Mouse (Mus musculus): ENCODE measurements at regions not wholly inside any gene's neighbourhood (a gene's known extent, or its start where the extent isn't known, plus 50 kb on each side); places are given as distances from the start of the nearest gene placed in this dataset.
A peak's percentile ranks its signal among the peaks of the same experiment; 100 is the strongest.
"Not testable (repeated sequence)": the region's sequence is repeated elsewhere in the genome, so short reads cannot be mapped to it uniquely, and the experiment has no call there.

DNA sequence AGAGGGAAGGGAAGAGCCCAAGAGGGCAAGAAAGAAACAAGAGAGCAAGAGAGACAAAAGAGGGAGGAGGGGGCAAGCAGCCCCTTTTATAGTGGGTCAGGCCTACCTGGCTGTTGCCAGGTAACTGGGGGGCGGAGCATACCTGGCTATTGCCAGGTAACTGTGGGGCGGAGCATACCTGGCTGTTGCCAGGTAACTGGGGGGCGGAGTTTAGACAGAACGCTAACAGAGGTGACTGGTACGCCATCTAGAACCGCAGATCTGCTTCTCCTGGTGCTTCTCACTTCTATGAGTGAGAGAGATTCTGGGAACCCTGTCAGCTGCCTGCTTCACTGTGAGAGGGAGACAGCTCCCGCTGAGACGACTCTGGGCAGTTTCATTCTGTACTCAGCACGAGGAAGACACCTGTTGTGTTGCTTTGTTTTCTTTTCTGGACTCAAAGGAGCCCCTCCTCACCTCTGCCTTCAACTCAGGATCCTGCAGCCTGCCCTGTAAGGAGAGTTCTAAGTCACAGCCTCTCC lies 144.9 kb upstream of the Rxfp2 start:
- no peak for ATAC-seq (replicated peaks in 1 of 2; ENCODE audit: insufficient read depth in 1 of 2, low FRiP score in 2 of 2, low TSS enrichment in 1 of 2, low read depth in 1 of 2, poor library complexity in 2 of 2, severe bottlenecking in 2 of 2)

DNA sequence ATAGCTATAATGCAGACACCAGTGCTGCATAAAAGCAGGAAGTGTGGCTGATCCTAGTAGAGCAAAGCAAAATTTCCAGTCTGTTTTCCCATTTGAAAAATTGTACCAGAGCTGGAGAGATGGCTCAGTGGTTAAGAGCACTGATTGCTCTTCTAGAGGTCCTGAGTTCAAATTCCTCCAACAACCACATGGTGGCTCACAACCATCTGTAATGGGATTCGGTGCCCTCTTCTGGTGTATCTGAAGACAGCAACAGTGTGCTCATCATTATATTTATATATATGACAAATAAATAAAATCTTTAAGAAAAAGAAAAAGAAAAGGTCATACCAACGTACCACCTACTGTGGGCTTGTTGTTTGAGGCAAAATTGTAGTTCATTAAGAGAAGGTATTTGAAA lies 144.1 kb upstream of the Rxfp2 start:
- no peak for ATAC-seq (replicated peaks in 1 of 2; ENCODE audit: insufficient read depth in 1 of 2, low FRiP score in 2 of 2, low TSS enrichment in 1 of 2, low read depth in 1 of 2, poor library complexity in 2 of 2, severe bottlenecking in 2 of 2)

DNA sequence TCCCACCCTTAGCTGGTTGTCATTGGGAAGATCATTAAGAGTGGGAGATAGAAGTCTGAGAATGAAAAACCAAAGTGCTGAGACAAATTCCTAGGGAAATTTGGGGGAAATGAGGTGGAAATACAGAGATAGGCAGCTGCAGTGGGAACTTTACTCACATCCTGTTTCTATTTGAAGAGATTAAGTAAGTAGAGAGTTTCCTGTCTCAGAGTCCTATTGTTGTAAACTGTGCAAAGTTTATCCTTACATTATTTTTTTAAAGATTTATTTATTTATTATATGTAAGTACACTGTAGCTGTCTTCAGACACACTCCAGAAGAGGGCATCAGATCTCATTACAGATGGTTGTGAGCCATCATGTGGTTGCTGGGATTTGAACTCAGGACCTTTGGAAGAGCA lies 126.0 kb upstream of the Rxfp2 start:
- ATAC-seq (replicated peaks in 1 of 2; ENCODE audit: insufficient read depth in 1 of 2, low FRiP score in 2 of 2, low TSS enrichment in 1 of 2, low read depth in 1 of 2, poor library complexity in 2 of 2, severe bottlenecking in 2 of 2) = not testable (repeated sequence)

DNA sequence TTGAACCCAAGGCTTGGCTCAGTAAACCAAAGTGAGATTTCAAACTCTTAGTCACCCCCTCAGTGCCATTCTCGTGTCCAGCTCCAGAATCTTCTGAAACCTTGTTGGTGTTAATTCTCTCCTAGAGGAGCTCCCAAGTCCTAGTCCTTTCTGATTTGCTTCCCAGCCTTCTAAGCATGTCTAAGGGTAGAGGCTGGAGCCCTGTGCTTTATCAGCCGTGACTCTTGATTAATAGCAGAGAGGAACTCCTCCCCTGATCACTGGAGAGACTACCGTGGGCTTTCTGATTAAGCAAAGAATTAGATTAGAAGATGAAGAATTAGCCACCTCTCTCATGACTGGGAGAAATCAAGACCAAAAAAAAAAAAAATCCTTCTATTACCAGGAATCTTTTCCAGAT lies 111.5 kb upstream of the Rxfp2 start:
- no peak for ATAC-seq (replicated peaks in 1 of 2; ENCODE audit: insufficient read depth in 1 of 2, low FRiP score in 2 of 2, low TSS enrichment in 1 of 2, low read depth in 1 of 2, poor library complexity in 2 of 2, severe bottlenecking in 2 of 2)

DNA sequence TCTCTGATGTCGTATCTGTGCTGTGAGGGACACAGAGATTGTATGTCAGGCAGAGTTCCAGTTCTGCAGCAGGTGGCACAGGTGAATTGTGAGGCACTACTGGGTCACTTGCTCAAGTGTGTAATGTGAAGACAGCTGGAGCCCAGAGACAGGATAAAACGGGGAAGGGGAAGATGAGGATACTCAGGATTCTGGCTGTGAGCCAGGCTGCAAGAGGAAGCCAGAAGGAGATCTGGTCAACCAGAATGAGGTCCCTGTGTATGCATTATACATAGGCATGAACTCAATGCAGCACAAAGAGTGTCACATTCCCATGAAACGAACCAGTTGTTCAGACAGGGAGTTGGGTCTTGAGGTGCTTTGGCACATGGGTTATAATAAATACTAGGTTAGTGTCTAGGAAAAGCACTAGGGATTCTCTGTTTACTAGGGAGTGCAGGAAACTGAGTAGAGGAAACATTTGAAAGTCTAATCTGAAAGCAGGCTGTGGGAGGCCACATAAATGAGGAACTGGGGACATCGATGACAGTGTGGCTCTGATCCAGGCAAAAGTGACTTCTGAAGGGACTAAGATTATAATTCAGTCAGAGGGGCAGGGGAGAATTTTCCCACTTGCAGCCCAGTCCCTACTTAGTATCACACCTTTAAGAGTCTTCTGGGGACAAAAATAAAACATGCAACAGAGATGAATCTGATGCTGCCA lies 109.9 kb upstream of the Rxfp2 start:
- peak; percentile 49 to 64; a peak in 2 of 4 replicates for ATAC-seq (replicated peaks in 1 of 2; ENCODE audit: insufficient read depth in 1 of 2, low FRiP score in 2 of 2, low TSS enrichment in 1 of 2, low read depth in 1 of 2, poor library complexity in 2 of 2, severe bottlenecking in 2 of 2)

DNA sequence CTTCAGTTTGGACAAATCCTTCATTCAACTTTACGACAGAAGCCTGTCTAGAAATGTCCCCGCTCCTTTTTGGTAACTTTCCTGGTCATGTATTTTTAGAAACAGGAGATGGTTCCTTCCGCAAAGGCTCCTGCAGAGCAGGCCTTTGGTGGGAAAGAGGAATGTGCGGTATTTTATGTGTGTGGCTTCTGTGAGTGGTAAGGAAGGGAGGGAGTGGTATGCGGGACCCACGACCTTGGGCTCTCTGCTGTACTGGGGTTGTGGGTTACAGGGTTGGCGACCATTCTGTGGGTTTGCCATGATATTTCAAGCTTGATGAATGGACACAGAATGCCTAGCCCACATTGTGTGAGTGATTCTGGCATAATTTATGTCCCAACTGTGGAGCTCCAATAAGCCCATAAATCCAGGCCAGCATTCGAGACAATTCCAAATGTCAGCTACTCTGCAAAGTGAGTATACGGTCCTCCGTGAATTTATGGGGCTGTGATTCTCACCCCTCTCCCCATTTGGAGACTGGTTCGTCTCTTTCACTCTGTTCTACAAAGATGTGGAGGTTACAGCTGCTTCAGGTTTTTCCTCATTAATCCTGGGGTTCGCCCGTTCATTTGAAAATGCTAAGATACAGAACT lies 109.3 kb upstream of the Rxfp2 start:
- ATAC-seq (replicated peaks in 1 of 2; ENCODE audit: insufficient read depth in 1 of 2, low FRiP score in 2 of 2, low TSS enrichment in 1 of 2, low read depth in 1 of 2, poor library complexity in 2 of 2, severe bottlenecking in 2 of 2) = no peak

DNA sequence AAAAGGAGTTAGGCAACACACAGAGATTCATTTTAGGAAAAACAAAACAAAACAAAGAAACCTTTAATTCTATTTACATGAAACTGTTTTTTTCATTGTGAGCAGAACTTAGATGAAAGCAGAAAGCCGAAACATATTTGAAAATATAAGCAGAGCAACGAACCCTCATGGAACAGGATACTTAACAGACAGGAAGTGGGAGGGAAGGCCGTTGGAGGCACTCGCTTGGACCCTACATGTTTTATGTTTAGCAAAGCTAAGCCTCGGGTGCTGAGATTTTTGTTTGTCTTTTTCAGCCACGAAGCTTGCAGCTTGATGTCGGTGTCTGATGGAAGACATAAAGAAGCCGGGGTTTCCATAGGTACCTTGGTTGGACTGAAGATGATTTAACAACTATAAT lies 108.5 kb upstream of the Rxfp2 start:
- ATAC-seq (replicated peaks in 1 of 2; ENCODE audit: insufficient read depth in 1 of 2, low FRiP score in 2 of 2, low TSS enrichment in 1 of 2, low read depth in 1 of 2, poor library complexity in 2 of 2, severe bottlenecking in 2 of 2) = no peak

DNA sequence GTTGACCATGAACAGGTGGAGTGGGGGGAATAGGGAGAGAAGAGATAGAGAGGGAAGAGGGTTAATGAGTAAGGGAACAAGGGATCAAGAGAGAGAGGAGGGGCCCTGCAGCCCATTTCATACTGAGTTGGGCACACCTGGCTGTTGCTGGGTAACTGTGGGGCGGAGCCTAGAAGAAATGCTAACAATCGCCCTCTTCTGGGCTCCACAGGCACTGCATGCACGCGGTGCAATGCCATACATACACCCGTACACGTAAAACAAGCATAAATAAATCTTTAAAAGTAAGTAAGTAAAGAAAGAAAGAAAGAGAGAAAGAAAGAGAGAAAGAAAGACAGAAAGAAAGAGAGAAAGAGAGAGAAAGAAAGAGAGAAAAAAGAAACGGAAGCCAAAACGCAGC lies 106.5 kb upstream of the Rxfp2 start:
- ATAC-seq (replicated peaks in 1 of 2; ENCODE audit: insufficient read depth in 1 of 2, low FRiP score in 2 of 2, low TSS enrichment in 1 of 2, low read depth in 1 of 2, poor library complexity in 2 of 2, severe bottlenecking in 2 of 2) = no peak

DNA sequence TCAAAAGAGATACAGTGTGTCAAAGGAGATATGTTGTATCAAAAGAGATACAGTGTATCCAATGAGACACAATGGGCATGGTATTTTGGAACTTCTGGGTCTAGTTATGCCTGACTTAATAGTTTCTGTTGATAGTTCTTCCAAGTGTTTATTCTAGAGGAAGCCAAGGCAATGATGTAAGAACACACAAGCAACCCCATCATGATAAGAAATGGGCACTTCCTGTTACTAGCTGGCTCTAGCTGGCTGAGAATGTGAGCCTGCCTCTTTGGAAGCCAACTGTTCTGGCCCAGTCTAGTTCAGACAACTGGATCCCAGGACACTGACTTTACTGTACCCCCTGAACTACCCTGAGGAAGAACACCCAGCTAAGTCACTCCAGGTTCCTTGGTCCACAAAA lies 102.7 kb upstream of the Rxfp2 start:
- ATAC-seq (replicated peaks in 1 of 2; ENCODE audit: insufficient read depth in 1 of 2, low FRiP score in 2 of 2, low TSS enrichment in 1 of 2, low read depth in 1 of 2, poor library complexity in 2 of 2, severe bottlenecking in 2 of 2) = peak; percentile 39 to 42; a peak in 1 of 4 replicates

DNA sequence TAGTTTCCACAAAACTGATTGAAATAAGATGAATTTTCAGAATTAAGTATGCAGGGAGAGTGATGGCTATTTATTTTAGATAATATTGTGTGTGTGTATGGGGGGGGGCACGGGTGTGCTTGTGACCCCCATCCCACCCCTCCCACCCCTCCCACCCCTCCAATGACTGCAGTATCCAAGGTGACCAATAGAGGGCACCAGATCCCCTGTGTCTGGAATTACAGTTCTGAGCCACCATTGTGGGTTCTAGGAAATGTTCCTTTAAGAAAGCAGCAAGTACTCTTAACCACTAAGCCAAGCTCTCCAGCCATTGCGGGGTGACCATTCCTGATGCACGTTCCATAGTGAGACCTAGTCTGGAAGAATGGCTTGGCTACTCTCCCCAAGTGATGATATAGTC lies 101.1 kb upstream of the Rxfp2 start:
- ATAC-seq (replicated peaks in 1 of 2; ENCODE audit: insufficient read depth in 1 of 2, low FRiP score in 2 of 2, low TSS enrichment in 1 of 2, low read depth in 1 of 2, poor library complexity in 2 of 2, severe bottlenecking in 2 of 2) = no peak; a peak in 1 of 4 replicates

DNA sequence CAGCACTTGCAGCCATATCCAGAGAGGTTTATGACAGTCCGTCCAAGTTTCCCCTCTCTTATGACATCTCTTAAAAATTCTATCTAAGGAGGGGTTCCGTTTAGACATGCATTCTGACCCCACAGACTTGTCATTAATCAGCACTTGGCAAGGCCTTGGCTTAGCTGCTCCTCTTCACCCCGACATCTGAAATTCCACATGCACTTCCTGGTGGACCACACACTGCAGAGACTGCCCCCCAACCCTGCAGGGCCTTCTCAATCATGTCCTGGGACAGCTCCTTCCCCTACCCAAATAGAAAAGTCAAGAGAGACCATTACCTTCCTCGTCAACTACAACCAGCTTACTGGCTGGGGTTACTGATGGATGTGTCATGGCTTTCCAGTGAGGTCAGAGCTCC lies 99.4 kb upstream of the Rxfp2 start:
- no peak for ATAC-seq (replicated peaks in 1 of 2; ENCODE audit: insufficient read depth in 1 of 2, low FRiP score in 2 of 2, low TSS enrichment in 1 of 2, low read depth in 1 of 2, poor library complexity in 2 of 2, severe bottlenecking in 2 of 2)

DNA sequence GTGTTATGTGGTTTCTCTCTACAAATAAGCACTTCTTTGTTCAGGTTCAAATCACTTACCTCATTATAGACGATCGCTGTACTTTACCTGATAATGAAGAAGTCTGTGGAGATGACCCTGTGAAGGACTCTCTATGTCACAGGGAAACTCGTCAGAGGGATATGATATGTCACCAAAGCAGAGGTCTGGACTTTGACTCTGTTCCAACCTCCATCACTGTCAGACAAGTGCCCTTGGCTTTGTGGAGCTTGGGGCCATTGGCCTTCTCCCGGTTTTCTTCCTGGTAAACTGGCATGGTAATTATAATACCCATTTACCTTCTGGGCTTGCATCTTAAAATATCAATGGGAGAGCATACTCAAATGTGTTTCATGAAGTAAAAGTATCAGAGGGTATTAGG lies 98.1 kb upstream of the Rxfp2 start:
- no peak for ATAC-seq (replicated peaks in 1 of 2; ENCODE audit: insufficient read depth in 1 of 2, low FRiP score in 2 of 2, low TSS enrichment in 1 of 2, low read depth in 1 of 2, poor library complexity in 2 of 2, severe bottlenecking in 2 of 2)

DNA sequence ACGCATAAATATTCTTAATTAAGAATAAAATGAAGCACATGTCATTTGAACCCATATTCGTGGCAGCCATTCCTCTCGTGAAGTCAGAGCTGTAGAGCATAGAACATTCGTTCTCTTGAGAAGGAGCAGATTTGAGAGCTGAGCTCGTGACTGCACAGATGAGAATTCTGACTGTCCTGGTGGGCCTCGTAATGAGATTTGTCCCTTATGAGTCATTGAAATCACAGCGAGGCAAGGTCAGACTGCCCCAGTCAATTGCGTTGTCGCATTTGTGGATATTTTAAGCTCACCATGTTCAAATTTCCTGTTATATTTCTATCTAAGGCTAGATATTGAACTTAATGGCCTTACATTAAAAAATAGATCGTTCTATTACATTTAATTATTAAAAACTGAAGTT lies 94.0 kb upstream of the Rxfp2 start:
- ATAC-seq (replicated peaks in 1 of 2; ENCODE audit: insufficient read depth in 1 of 2, low FRiP score in 2 of 2, low TSS enrichment in 1 of 2, low read depth in 1 of 2, poor library complexity in 2 of 2, severe bottlenecking in 2 of 2) = no peak

DNA sequence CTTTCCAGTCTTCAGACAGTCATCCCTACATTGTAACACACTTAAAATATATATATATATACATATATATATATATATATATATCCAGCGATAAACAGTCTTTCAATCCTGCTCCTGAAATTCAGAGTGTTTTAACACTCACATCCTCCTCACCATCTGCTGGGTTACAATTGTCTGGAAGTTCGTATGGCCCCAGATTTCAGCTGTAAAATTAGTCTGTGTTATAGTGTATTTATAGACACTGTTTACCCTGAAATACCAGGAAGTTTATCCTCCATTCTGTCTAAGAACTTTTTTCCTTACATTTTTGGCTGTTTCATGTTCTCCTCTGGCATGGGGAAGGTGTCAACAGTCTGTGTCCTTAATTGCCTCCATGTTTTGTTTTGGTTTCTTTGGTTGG lies 91.7 kb upstream of the Rxfp2 start:
- no peak for ATAC-seq (replicated peaks in 1 of 2; ENCODE audit: insufficient read depth in 1 of 2, low FRiP score in 2 of 2, low TSS enrichment in 1 of 2, low read depth in 1 of 2, poor library complexity in 2 of 2, severe bottlenecking in 2 of 2)

DNA sequence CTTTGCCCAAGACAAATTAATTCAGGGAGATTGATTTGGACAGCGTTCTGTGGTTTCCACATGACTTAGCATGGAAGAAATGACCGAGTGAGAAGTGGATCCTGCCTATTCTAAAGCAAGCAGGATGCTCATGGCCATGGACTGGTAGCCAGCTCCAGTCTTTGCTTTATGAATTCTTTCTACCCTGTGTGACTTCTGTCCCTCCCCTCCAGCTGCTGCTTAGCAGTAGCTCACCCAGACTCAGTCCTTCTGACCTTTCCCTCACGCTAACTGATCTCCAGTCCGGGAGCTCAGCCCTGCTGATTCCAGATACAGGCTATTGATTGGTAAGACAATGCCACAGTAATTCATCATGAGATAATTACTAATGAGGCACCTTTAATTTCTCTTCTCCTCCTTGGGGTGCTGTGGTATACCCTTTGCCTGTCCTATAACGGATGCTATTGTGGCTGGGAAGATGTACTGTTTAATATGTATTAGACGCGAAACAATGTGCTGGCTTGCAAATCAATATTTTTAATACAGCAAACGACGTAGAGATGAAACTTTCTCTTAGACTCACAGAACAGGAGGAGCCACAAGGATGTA lies 86.8 kb upstream of the Rxfp2 start:
- no peak for ATAC-seq (replicated peaks in 1 of 2; ENCODE audit: insufficient read depth in 1 of 2, low FRiP score in 2 of 2, low TSS enrichment in 1 of 2, low read depth in 1 of 2, poor library complexity in 2 of 2, severe bottlenecking in 2 of 2)

DNA sequence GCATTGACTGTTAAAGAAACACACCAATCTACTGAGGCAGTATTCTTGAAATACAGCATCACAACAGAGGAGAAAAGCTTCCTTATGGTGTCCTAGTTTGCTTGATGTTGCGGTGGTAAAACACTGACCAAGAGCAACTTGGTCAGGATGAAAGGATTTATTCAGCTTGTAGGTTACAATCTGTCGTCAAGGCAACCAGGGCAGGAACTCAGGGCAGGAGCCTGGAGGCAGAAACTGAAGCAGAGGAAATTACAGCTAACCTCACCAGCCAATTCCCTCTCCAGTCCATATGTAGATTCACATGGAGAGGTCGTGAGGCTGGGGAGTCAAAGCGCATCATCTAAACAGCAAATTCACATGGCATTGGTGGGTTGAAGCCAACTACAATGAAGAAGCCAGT lies 86.3 kb upstream of the Rxfp2 start:
- ATAC-seq (replicated peaks in 1 of 2; ENCODE audit: insufficient read depth in 1 of 2, low FRiP score in 2 of 2, low TSS enrichment in 1 of 2, low read depth in 1 of 2, poor library complexity in 2 of 2, severe bottlenecking in 2 of 2) = no peak

DNA sequence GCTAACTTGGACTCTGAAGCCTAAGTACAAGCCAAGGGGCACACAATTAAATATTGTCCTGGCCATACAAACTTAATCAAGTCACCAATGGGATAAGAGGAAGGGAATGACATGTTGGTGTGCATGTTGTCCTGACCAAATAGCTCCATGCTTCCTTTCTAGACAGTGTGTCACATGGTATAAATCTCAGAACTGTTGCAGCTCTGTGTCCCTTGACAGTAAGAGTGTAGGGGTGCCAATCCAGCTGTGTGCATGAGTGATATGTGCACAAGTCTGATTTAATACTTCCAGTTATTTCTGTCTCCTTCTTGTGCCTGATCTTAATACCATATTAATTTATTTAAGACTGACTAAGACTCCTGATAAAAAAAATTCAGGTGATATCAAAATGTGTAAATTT lies 72.8 kb upstream of the Rxfp2 start:
- ATAC-seq (replicated peaks in 1 of 2; ENCODE audit: insufficient read depth in 1 of 2, low FRiP score in 2 of 2, low TSS enrichment in 1 of 2, low read depth in 1 of 2, poor library complexity in 2 of 2, severe bottlenecking in 2 of 2) = no peak

DNA sequence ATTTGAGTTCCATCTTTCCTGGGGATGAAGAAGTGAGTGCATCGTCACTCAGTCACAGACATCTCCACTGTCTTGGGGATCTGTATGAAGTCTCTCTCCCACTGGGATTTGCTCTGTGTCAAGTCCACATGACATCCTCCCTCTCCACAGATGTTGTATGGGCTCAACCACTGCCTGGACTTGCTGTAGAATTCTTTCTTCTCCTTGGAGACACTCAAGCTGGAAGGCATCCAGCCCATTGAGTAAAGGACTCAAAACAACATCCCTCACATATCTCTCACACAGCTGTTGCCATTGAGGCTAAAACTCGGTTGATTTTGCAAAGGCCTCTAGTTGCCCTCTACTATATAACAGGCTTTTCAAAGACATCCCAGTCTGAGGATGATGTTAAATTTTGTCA lies 71.0 kb upstream of the Rxfp2 start:
- no peak for ATAC-seq (replicated peaks in 1 of 2; ENCODE audit: insufficient read depth in 1 of 2, low FRiP score in 2 of 2, low TSS enrichment in 1 of 2, low read depth in 1 of 2, poor library complexity in 2 of 2, severe bottlenecking in 2 of 2)

DNA sequence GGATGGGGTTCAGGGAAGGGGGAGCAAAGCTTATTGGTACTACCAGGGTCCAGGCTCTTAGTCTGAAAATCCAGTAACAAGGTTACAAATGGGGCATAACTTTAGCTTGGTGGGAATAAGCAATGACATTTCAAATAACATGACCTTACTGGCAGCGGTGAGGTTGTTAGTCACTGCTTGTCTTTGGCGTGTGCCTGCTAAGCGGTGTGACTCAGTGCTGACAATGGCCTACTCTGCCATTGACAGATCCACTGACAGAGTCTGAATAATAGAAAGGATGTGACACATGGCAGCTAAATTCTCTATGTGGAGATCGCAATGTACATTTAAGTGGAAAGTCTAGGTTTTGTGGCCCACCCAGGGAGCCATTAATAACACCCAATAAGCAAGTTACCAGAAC lies 61.5 kb upstream of the Rxfp2 start:
- ATAC-seq (replicated peaks in 1 of 2; ENCODE audit: insufficient read depth in 1 of 2, low FRiP score in 2 of 2, low TSS enrichment in 1 of 2, low read depth in 1 of 2, poor library complexity in 2 of 2, severe bottlenecking in 2 of 2) = no peak
